Mouse (Mus musculus): ENCODE results near the gene Gm3285. TPM values are rescaled to one million over a fixed set of nuclear protein-coding genes. Genes with fewer than 3 reads are reported as not detected.

Gm3285 gene
- not detected for polyA plus RNA-seq (2017; shearing (Covaris generic))

DNA sequence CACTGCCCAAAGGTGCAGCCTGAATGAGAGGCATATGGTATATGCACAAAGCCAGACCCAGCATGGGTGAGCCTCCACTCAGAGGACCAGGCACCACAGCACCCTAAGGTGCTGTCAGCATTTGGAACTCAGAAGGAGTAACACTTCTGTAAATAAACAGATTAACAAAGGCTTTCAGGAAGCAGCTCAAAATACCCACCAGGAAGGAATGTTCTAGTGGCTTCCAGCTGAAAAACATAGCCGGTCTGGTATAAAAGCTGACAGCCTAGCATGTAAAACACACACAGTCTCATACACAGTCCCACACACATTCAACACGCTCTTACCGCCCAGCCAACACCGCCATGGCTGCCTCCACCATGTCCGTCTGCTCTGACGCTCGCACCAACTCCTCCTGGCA is at the start of gene Gm3285:
Gm3285 (plus strand) TSS at position 301 of the 400 bp plus-strand sequence.

GRCm38 (mm10) chr10:77814382-77814781 is 47.4 kb upstream of the Gm3285 start, which contains the start of gene Gm2696:
Gene Gm2696 (plus strand): TSS chr10:77814682.

GRCm38 (mm10) chr10:77826951-77827350 is 34.8 kb upstream of the Gm3285 start, which contains the start of gene Krtap10-4:
Gene Krtap10-4 (minus strand): TSS chr10:77827095.

DNA sequence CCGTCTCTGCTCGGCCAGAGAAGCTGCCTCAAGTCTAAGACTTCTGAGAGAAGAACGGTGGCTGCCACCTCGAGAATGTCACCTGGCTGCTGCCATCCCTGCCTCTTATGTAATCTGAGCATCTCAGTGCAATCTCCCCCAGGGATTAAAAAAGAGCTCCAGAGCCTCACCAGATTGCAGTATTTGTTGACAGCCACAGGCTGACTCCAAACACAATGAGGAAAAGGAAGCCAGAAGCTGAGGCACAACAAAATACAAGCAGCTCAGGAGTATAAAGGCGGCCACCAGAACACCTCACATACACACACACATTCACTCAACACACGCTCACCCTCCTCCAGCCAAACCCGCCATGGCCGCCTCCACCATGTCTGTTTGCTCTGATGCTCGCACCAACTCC is 26.1 kb upstream of the Gm3285 start, which contains the start of gene Krtap10-10:
Krtap10-10 (plus strand) TSS at position 301 of the 400 bp plus-strand sequence.

DNA sequence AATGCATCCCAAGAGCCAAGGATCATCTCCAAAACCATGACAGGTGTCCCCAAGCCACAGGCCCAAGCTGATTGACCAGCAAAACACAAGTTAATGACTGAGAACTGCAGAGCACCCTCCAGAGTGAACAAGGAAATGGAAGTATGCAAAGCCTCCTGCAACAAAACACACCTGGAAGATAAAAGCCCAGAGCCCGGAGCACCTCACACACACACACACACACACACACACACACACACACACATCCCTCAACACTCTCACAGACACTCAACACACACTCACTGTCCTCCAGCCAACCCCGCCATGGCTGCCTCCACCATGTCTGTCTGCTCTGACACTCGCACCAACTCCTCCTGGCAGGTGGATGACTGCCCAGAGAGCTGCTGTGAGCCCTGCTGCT is 15.3 kb upstream of the Gm3285 start, which contains the start of gene Gm36176:
Gm36176 (plus strand) TSS at position 301 of the 400 bp plus-strand sequence.

DNA sequence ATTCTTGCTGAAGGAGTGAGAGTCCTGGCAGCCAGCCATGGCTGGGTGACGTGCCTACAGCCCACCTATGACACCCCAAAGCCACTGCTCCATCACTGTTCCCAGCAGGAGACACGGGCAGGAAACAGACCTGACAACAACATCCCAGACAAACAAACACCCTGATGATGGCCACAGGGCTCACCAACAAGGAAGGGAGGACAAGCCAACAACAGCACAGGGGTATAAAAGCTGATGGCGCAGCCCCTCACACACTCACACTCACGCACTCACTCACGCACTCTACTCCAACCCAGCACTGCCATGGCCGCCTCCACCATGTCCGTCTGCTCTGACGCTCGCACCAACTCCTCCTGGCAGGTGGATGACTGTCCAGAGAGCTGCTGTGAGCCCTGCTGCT is 9.2 kb upstream of the Gm3285 start, which contains the start of gene Gm10318:
Gm10318 (plus strand) TSS at position 301 of the 400 bp plus-strand sequence.

GRCm38 (mm10) chr10:77902211-77902893 is 40.6 kb downstream of the Gm3285 start, which contains the start of gene Lrrc3:
Gene Lrrc3 (minus strand): TSS chr10:77902536.

Other genes starting within 250 kb of the Gm3285 start
- 75.8 TPM for gene Ube2g2, start 239.7 kb upstream of the Gm3285 start, polyA plus RNA-seq (2017; shearing (Covaris generic))
- 0.69 TPM for gene Tspear, start 175.4 kb upstream of the Gm3285 start, polyA plus RNA-seq (2017; shearing (Covaris generic))
- gene Gm19402, start 171.2 kb upstream of the Gm3285 start, polyA plus RNA-seq (2017; shearing (Covaris generic)), result not detected
- gene Gm9508, start 164.7 kb upstream of the Gm3285 start, polyA plus RNA-seq (2017; shearing (Covaris generic)), result not detected
- not detected for gene Gm10272, start 155.3 kb upstream of the Gm3285 start, polyA plus RNA-seq (2017; shearing (Covaris generic))
- gene Gm10024, start 150.5 kb upstream of the Gm3285 start, polyA plus RNA-seq (2017; shearing (Covaris generic)), result not detected
- not detected for gene Gm10142, start 146.2 kb upstream of the Gm3285 start, polyA plus RNA-seq (2017; shearing (Covaris generic))
- gene Krtap12-1, start 141.4 kb upstream of the Gm3285 start, polyA plus RNA-seq (2017; shearing (Covaris generic)), result not detected
- gene Gm10100, start 135.5 kb upstream of the Gm3285 start, polyA plus RNA-seq (2017; shearing (Covaris generic)), result not detected
- gene Gm18596, start 119.3 kb upstream of the Gm3285 start, polyA plus RNA-seq (2017; shearing (Covaris generic)), result not detected
- not detected for gene Gm9736, start 110.6 kb upstream of the Gm3285 start, polyA plus RNA-seq (2017; shearing (Covaris generic))
- not detected for gene Gm3233, start 102.3 kb upstream of the Gm3285 start, polyA plus RNA-seq (2017; shearing (Covaris generic))
- gene Gm3238, start 90.7 kb upstream of the Gm3285 start, polyA plus RNA-seq (2017; shearing (Covaris generic)), result not detected
- not detected for gene Gm7138, start 85.0 kb upstream of the Gm3285 start, polyA plus RNA-seq (2017; shearing (Covaris generic))
- not detected for gene Gm3250, start 79.4 kb upstream of the Gm3285 start, polyA plus RNA-seq (2017; shearing (Covaris generic))
- not detected for gene Gm7137, start 73.8 kb upstream of the Gm3285 start, polyA plus RNA-seq (2017; shearing (Covaris generic))
- not detected for gene Gm9639, start 66.9 kb upstream of the Gm3285 start, polyA plus RNA-seq (2017; shearing (Covaris generic))
- gene Gm19668, start 62.8 kb upstream of the Gm3285 start, polyA plus RNA-seq (2017; shearing (Covaris generic)), result not detected
- not detected for gene Gm9507, start 50.1 kb upstream of the Gm3285 start, polyA plus RNA-seq (2017; shearing (Covaris generic))
- gene Gm2696, start 47.3 kb upstream of the Gm3285 start, polyA plus RNA-seq (2017; shearing (Covaris generic)), result not detected
- gene Krtap10-4, start 34.9 kb upstream of the Gm3285 start, polyA plus RNA-seq (2017; shearing (Covaris generic)), result not detected
- gene Krtap10-10, start 26.0 kb upstream of the Gm3285 start, polyA plus RNA-seq (2017; shearing (Covaris generic)), result not detected
- not detected for gene Gm36176, start 15.2 kb upstream of the Gm3285 start, polyA plus RNA-seq (2017; shearing (Covaris generic))
- gene Gm10318, start 9.1 kb upstream of the Gm3285 start, polyA plus RNA-seq (2017; shearing (Covaris generic)), result not detected
- not detected for gene Lrrc3, start 40.6 kb downstream of the Gm3285 start, polyA plus RNA-seq (2017; shearing (Covaris generic))
- 0.71 TPM for gene Trpm2, start 108.6 kb downstream of the Gm3285 start, polyA plus RNA-seq (2017; shearing (Covaris generic))
- 11.9 TPM for gene 1810043G02Rik, start 116.5 kb downstream of the Gm3285 start, polyA plus RNA-seq (2017; shearing (Covaris generic))
- 111 TPM for gene Pfkl, start 148.1 kb downstream of the Gm3285 start, polyA plus RNA-seq (2017; shearing (Covaris generic))
- not detected for gene Dnmt3l, start 180.0 kb downstream of the Gm3285 start, polyA plus RNA-seq (2017; shearing (Covaris generic))
- 0.62 TPM for gene Aire, start 181.6 kb downstream of the Gm3285 start, polyA plus RNA-seq (2017; shearing (Covaris generic))
- gene Icosl, start 207.3 kb downstream of the Gm3285 start, polyA plus RNA-seq (2017; shearing (Covaris generic)), result 13.2 TPM